Mouse (Mus musculus) midbrain, embryonic 10.5 days (tissue): ENCODE measurements around the gene Gm3336. TPM values are rescaled to one million over a fixed set of nuclear protein-coding genes. Genes with fewer than 3 reads are reported as not detected.
A peak's percentile ranks its signal among the peaks of the same experiment; 100 is the strongest.

Experiments used
- DNase-seq: peaks from one replicate; pipeline ENCODE4 v3.0.0-alpha.2; 2017; ENCODE audit warnings: low spot score
- H3K27ac ChIP-seq: fragments of 300-500 bp; sonication (generic); replicated peaks from 2 replicates; pipeline ENCODE4 v1.5.1; 2016; ENCODE audit warnings: mild to moderate bottlenecking
- H3K27me3 ChIP-seq: fragments of 300-500 bp; sonication (generic); 2 replicates; pipeline ENCODE4 v1.6.1; 2016; ENCODE audit warnings: low read depth, mild to moderate bottlenecking; ENCODE audit not compliant: poor library complexity, severe bottlenecking
- H3K36me3 ChIP-seq: fragments of 300-500 bp; sonication (generic); 2 replicates; pipeline ENCODE4 v1.6.1; 2016; ENCODE audit warnings: mild to moderate bottlenecking, moderate library complexity
- H3K4me1 ChIP-seq: fragments of 300-500 bp; sonication (generic); 2 replicates; pipeline ENCODE4 v1.6.1; 2016
- H3K4me3 ChIP-seq: fragments of 300-500 bp; sonication (generic); 2 replicates; pipeline ENCODE4 v1.5.1; 2016; ENCODE audit warnings: mild to moderate bottlenecking, moderate library complexity
- H3K9me3 ChIP-seq: fragments of 300-500 bp; sonication (generic); replicated peaks from 2 replicates; pipeline ENCODE4 v1.6.1; 2016; ENCODE audit warnings: mild to moderate bottlenecking
- WGBS: fragments of 180-500 bp; shearing (Covaris S2); methylation state at CpG from one replicate; pipeline ENCODE4 v1.1.7; 2016; 5-methylcytosine and 5-hydroxymethylcytosine counted together
- polyA plus RNA-seq: library from polyadenylated mRNA; unstranded; fragments of >200 nt; fragmentation: Nextera tagmentation; extraction: Ambion mirVana; gene quantifications from 2 replicates; pipeline ENCODE4 v1.2.1, GENCODE M21; 2016

The Gm3336 gene
- polyA plus RNA-seq, 1 experiment from 2014 or later: not detected

- DNase-seq: no peak
These were observed 36.1 kb upstream of the Gm3336 start for GRCm38 (mm10) chr8:70682193-70682592.

GRCm38 (mm10) chr8:70682692-70683091 lies 35.7 kb upstream of the Gm3336 start:
- peak overlapping the region; percentile 25 for H3K4me3 ChIP-seq
- H3K27ac ChIP-seq: peak overlapping the region; percentile 66
- 70% methylated on average over 3 of the region's 3 CpGs for WGBS

More at GRCm38 (mm10) chr8:70682193-70682592, 36.1 kb upstream of the Gm3336 start:
- peak overlapping the region; percentile 66 for H3K27ac ChIP-seq
- 10% methylated on average over 19 of the region's 19 CpGs for WGBS
- H3K27me3 ChIP-seq: no peaks in the 10 kb centered on the region
- H3K4me1 ChIP-seq: peaks cover 18% of the 10 kb centered on the region
- peaks cover 33% of the 10 kb centered on the region for H3K36me3 ChIP-seq
- H3K9me3 ChIP-seq: no peaks in the 10 kb centered on the region
- H3K4me3 ChIP-seq: peak overlapping the region; percentile 25

GRCm38 (mm10) chr8:70684291-70684690 lies 34.1 kb upstream of the Gm3336 start:
- H3K27ac ChIP-seq: no peak overlapping the region
- WGBS: 52% methylated on average over 7 of the region's 7 CpGs
- H3K4me3 ChIP-seq: no peak overlapping the region
- H3K9me3 ChIP-seq: no peaks in the 10 kb centered on the region
- no peaks in the 10 kb centered on the region for H3K27me3 ChIP-seq
- peaks cover 20% of the 10 kb centered on the region for H3K4me1 ChIP-seq
- DNase-seq: no peak
- peaks cover 17% of the 10 kb centered on the region for H3K36me3 ChIP-seq

More at GRCm38 (mm10) chr8:70682692-70683091, 35.7 kb upstream of the Gm3336 start:
- Histone ChIP-seq H3K9me3 (no peaks in the 10 kb centered on the region), H3K27me3 (no peaks in the 10 kb centered on the region), H3K36me3 (peaks cover 28% of the 10 kb centered on the region), H3K4me1 (peaks cover 18% of the 10 kb centered on the region)
- no peak for DNase-seq

DNA sequence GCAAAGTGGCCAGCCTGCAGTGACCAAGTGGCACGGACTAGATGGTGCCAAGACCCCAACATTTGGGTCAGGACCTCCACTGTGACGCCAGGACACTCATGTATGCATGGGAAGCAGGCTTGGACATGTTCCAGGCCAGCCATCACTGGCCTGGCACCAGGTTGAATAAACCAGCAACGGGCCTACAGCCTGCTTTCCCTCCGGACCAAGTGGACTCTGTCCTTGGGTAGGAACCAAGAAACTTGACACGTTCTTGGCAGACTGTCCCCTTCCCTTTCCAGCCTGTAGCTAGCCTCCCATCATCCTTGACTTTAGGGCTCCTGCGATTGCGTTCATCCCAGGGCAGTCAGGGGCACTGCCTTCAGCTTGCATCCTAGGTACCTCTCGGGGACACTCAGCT lies 30.8 kb upstream of the Gm3336 start:
- Histone ChIP-seq H3K9me3 (no peaks in the 10 kb centered on the region), H3K27ac (peak overlapping the region; percentile 23), H3K36me3 (0 out of 2 replicates have a peak, but pooled peaks cover 5% of the 10 kb centered on the region), H3K27me3 (no peaks in the 10 kb centered on the region), H3K4me3 (no peak overlapping the region), H3K4me1 (peaks cover 36% of the 10 kb centered on the region)
- no peak for DNase-seq
- WGBS: 90% methylated on average over 8 of the region's 8 CpGs

DNA sequence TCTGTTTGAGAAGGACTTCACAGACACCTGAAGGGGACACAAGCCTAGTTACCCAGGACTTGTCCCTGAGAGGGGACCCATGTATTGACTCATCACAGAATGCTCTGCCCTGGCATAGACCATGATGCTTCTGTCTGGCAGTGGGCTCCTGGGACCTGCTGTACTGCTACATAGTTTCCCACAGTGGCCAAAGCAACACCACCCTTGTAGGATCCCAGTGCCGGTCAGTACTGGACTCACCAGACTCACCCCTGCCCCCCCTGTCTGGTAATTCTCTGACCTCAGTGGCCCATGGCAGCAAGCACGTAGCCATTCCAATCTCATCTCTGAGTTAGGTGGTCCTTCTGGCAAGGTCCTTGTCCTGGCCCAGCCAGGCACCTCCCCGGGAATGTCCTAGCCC lies 30.2 kb upstream of the Gm3336 start:
- DNase-seq: no peak
- 95% methylated on average over 3 of the region's 3 CpGs for WGBS
- H3K27me3 ChIP-seq: no peaks in the 10 kb centered on the region
- H3K9me3 ChIP-seq: no peaks in the 10 kb centered on the region
- H3K27ac ChIP-seq: peak overlapping the region; percentile 23
- 0 out of 2 replicates have a peak, but pooled peaks cover 5% of the 10 kb centered on the region for H3K36me3 ChIP-seq
- peaks cover 36% of the 10 kb centered on the region for H3K4me1 ChIP-seq
- H3K4me3 ChIP-seq: no peak overlapping the region

DNA sequence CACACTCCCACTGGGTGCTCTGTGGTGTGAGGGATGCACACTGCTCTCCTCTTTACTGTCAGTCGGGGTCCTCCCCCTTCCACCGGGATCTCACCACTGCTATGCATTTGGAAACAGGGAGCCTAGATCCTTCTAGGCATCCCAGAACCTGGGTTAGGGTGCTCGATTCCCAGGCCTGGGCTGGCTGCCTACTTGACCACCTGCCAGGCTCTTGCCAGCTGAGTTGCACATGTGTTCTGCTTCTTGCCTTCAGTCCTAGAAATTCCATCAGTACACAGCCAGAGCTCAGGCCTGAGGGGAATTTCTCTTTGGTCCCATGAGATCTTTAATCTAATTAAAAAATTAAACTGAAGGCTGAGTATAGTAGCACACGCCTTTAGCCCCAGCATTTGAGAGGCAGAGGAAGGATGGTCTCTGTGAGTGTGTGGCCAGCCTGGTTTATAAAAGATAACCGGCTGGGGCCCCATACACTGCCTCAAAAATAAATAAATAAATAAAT lies 28.4 kb upstream of the Gm3336 start:
- peaks cover 16% of the 10 kb centered on the region for H3K27me3 ChIP-seq
- H3K4me1 ChIP-seq: peaks cover 37% of the 10 kb centered on the region
- H3K27ac ChIP-seq: peak overlapping the region; percentile 46
- H3K9me3 ChIP-seq: no peaks in the 10 kb centered on the region
- 0 out of 2 replicates have a peak, but pooled peaks cover 5% of the 10 kb centered on the region for H3K36me3 ChIP-seq
- no peak for DNase-seq
- 82% methylated on average over 5 of the region's 5 CpGs for WGBS
- no peak overlapping the region for H3K4me3 ChIP-seq

DNA sequence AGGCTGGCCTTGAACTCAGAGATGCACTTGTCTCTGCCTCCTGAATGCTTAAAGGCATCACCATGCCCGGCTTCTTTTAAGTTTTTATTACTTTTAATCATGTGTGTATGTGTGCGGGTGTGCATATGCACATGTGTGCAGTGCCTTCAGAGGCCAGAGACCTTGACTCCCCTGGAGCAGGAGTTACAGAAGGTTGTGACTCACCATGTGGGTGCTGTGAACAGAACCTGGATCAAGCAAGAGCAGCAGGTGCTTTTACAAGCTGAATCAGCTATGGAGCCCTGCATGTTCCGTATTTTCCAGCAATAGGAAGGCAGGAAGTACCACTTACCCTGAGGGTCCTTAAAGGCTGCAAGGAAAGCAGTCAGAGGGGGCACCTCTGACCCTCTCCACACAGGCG lies 27.1 kb upstream of the Gm3336 start:
- WGBS: 63% methylated on average over 4 of the region's 4 CpGs
- 0 out of 2 replicates have a peak, but pooled peaks cover 5% of the 10 kb centered on the region for H3K36me3 ChIP-seq
- H3K27me3 ChIP-seq: peaks cover 29% of the 10 kb centered on the region
- H3K9me3 ChIP-seq: no peaks in the 10 kb centered on the region
- no peak for DNase-seq
- peak overlapping the region; percentile 95 for H3K27ac ChIP-seq
- peaks cover 50% of the 10 kb centered on the region for H3K4me1 ChIP-seq
- peak overlapping the region; percentile 48 for H3K4me3 ChIP-seq

DNA sequence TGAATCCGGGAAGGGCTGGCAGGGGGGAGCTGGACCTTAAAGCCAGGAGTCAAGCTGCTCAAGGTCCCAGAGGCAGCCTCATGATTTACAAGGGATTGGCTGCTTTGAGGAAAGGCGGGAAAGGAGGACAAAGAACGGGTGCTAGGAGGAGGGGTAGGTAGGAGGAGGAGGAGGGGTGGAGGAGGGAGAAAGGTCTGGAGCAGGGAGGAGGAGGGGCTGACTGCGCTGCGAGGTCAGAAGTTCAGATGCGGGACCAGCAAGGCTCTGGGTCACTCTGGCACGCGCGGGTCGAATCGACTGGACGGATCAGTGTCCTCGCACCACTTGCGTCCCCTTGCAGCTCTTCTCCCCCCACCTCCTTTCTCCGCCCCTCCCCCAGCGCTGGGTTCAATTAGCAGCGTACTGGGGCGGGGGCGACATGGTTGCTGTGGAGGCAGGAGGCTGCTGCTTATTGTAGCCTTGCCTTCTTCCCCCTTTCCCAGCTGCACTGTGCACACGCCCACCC lies 26.6 kb upstream of the Gm3336 start:
- peak overlapping the region; percentile 48 for H3K4me3 ChIP-seq
- peak; percentile 93 for DNase-seq
- 0% methylated on average over 20 of the region's 20 CpGs for WGBS
- no peaks in the 10 kb centered on the region for H3K9me3 ChIP-seq
- peaks cover 32% of the 10 kb centered on the region for H3K27me3 ChIP-seq
- H3K27ac ChIP-seq: peak overlapping the region; percentile 95
- H3K36me3 ChIP-seq: 0 out of 2 replicates have a peak, but pooled peaks cover 5% of the 10 kb centered on the region
- peaks cover 55% of the 10 kb centered on the region for H3K4me1 ChIP-seq

DNA sequence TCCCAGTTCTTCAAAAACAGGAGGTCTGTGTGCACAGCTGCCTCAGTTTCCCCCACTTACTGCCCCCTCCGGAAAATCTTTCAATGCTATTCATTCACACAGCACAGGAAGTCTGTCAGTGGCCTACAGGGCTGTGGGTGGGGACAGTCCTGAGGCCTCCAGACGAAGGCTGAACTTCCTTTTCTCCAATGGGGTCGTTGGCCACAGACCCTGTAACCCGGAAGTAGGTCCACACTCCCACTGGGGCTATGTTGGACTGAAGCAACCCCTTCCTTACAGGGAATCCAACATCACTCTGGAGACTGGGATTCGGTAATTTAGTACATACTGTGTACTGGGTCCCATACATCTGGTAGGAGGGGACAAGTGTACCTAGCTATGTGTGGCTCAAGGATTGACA lies 24.7 kb upstream of the Gm3336 start:
- peaks cover 32% of the 10 kb centered on the region for H3K27me3 ChIP-seq
- WGBS: 87% methylated on average over 5 of the region's 5 CpGs
- no peaks in the 10 kb centered on the region for H3K36me3 ChIP-seq
- no peak overlapping the region for H3K27ac ChIP-seq
- no peak overlapping the region; the same call in 1 of the 2 replicates for H3K4me3 ChIP-seq
- no peak for DNase-seq
- peaks cover 71% of the 10 kb centered on the region for H3K4me1 ChIP-seq
- H3K9me3 ChIP-seq: no peaks in the 10 kb centered on the region

GRCm38 (mm10) chr8:70695318-70696018 lies 22.9 kb upstream of the Gm3336 start:
- no peak for DNase-seq
- 0 out of 2 replicates have a peak overlapping the region, but pooled peaks have one; percentile 6 for H3K4me3 ChIP-seq

GRCm38 (mm10) chr8:70696019-70696885 lies 22.1 kb upstream of the Gm3336 start:
- peak; percentile 81 for DNase-seq
- peak overlapping the region; percentile 45 for H3K4me3 ChIP-seq
- H3K4me1 ChIP-seq: peaks cover 65% of the 10 kb centered on the region
- WGBS: 10% methylated on average over 31 of the region's 31 CpGs
- peaks cover 32% of the 10 kb centered on the region for H3K27me3 ChIP-seq
- no peaks in the 10 kb centered on the region for H3K9me3 ChIP-seq
- H3K27ac ChIP-seq: peak overlapping the region; percentile 87
- H3K36me3 ChIP-seq: peaks cover 2% of the 10 kb centered on the region

More at GRCm38 (mm10) chr8:70695318-70696018, 22.9 kb upstream of the Gm3336 start:
- WGBS: 32% methylated on average over 32 of the region's 32 CpGs
- Histone ChIP-seq H3K9me3 (no peaks in the 10 kb centered on the region), H3K27ac (peak overlapping the region; percentile 87), H3K27me3 (peaks cover 32% of the 10 kb centered on the region), H3K4me1 (peaks cover 63% of the 10 kb centered on the region), H3K36me3 (no peaks in the 10 kb centered on the region)

- WGBS: 62% methylated on average over 4 of the region's 4 CpGs
These were observed 21.4 kb upstream of the Gm3336 start for GRCm38 (mm10) chr8:70696946-70697345.

More at GRCm38 (mm10) chr8:70696946-70697345, 21.4 kb upstream of the Gm3336 start:
- H3K27me3 ChIP-seq: peaks cover 32% of the 10 kb centered on the region
- H3K9me3 ChIP-seq: no peaks in the 10 kb centered on the region
- no peak for DNase-seq
- peaks cover 65% of the 10 kb centered on the region for H3K4me1 ChIP-seq
- peak overlapping the region; percentile 45 for H3K4me3 ChIP-seq
- H3K36me3 ChIP-seq: peaks cover 7% of the 10 kb centered on the region
- peak overlapping the region; percentile 87 for H3K27ac ChIP-seq
